Mouse (Mus musculus): ENCODE measurements at regions not wholly inside any gene's neighbourhood (a gene's known extent, or its start where the extent isn't known, plus 50 kb on each side); places are given as distances from the start of the nearest gene placed in this dataset.

- TF ChIP-seq POLR2A (IDR thresholded peaks at IDR 0.05; ENCODE audit: borderline replicate concordance, control insufficient read depth, low read depth, low read length) (no peak), CTCF (IDR thresholded peaks at IDR 0.05; ENCODE audit: control insufficient read depth, insufficient read depth, low read length) (peak; percentile 68)
Measured at GRCm38 (mm10) chr9:50437830-50438722, 56.2 kb upstream of the Plet1 start.

Data from bone marrow, adult 2 months (tissue).